Mouse (Mus musculus) layer of hippocampus, postnatal 10 days (tissue): ENCODE measurements around the gene Hpgd. TPM values are rescaled to one million over a fixed set of nuclear protein-coding genes. Genes with fewer than 3 reads are reported as not detected.
A peak's percentile ranks its signal among the peaks of the same experiment; 100 is the strongest.
"Not testable (repeated sequence)": the region's sequence is repeated elsewhere in the genome, so short reads cannot be mapped to it uniquely, and the experiment has no call there.

ENCODE experiments used
- DNase-seq, 2 experiments: peaks; one replicate each; pipeline ENCODE4 v3.0.0; 2021; ENCODE audit warnings: low spot score in 2 of 2
- long read RNA-seq: library from polyadenylated mRNA; stranded (forward); transcript quantifications from one replicate; pipeline ENCODE4 v2.0.0, GENCODE M21; 2023
- total RNA-seq, 2 experiments: library from RNA; stranded (reverse); gene quantifications; 2 replicates each; pipeline ENCODE4 v1.2.3; 2021

The Hpgd gene
- total RNA-seq = 1 to 10 TPM; 2.0 to 3.0 TPM
- long read RNA-seq, partial matches to known transcripts = 0 of 1 reads
- long read RNA-seq, other reads (novel, unspliced or antisense) = 0 of 1 reads

- DNase-seq = peak; percentile 13 to 39
Observed at GRCm38 (mm10) chr8:56294373-56294877, at the start of gene Hpgd. Gene Hpgd (plus strand): TSS chr8:56294585.

DNA sequence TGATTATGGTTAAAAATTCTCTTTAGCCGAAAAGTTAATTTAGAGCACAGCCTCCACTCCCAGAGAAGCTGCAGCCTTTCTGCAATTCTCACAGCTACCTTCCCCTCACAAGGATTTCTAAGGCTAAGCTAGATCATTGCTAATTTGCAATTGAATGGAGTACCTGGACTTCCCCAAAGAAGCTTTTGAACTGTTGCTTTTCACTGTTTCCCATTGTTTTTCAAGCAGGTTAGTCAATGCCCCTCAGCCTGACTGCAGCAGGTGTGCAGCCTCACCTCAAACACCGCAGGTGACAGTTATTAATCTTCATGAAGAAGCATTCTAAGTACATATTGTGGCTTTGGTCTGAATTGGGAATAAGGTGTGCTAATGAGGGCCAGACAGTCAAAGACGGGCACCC, 42.7 kb upstream of the Hpgd start:
- not testable (repeated sequence) for DNase-seq

- no peak for DNase-seq
Observed at GRCm38 (mm10) chr8:56252314-56252713, 42.1 kb upstream of the Hpgd start.

DNA sequence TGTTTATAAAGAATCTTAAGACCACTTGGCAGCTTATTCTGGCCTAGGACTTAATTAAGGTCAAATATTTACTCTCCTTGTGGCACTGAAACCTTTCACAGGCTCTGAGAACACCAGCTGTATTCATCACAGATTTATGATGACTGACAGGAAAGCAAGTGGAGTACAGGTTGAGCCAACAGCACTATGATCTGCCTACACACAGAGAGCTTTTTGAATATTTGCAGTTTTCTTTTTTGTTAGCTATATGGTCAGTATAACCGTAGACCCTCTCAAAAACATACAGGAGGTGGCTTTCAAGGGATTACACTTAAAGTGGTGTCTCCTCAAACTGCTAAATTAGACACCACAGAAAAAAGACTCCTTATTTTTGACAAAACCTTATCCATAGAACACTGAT, 33.2 kb upstream of the Hpgd start:
- DNase-seq = no peak

GRCm38 (mm10) chr8:56269687-56270663, 24.4 kb upstream of the Hpgd start:
- no peak for DNase-seq

- no peak for DNase-seq
Observed at GRCm38 (mm10) chr8:56272934-56273333, 21.5 kb upstream of the Hpgd start.

DNA sequence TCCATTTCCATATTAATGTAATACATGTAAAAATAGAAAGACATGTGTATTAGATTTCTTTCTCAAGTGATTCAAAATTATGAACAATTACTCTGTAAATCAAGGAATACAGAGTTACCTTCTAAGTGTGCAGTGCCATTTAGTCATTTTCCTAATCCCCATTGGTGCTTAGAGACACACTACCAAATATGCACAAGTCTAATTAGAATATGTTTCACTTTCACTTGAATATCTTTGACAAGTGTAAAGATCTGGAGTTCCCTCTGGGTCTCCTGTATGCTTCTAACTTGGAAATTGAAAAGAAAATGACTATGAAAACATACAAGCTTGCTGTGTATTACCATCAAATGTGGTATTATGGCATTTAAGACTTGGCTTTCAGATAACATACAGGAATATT, 19.1 kb upstream of the Hpgd start:
- no peak for DNase-seq

- DNase-seq = no peak
Observed at GRCm38 (mm10) chr8:56277810-56278528, 16.4 kb upstream of the Hpgd start.

- no peak for DNase-seq
Observed at GRCm38 (mm10) chr8:56278545-56279063, 15.8 kb upstream of the Hpgd start.

DNA sequence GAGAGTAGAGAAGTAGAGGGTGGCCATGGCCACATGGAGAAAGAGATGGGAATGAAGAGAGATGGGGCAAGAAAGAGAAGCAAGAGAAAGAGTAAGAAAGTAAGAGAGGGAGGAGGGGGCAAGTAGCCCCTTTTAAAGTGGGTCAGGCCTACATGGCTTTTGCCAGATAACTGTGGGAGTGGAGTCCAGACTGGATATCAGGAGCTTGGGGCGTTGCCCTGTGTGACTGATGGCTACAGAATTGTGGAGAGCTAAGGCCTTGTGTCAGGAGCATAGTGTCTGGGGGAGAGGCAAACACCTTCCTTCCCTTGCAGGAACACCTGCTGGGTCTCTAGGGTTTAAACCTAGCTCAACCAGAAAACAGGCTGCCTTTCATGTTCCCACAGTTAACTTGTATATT, 10.4 kb upstream of the Hpgd start:
- DNase-seq = no peak

- DNase-seq = no peak
Observed at GRCm38 (mm10) chr8:56284957-56285356, 9.4 kb upstream of the Hpgd start.

- no peak for DNase-seq
Observed at GRCm38 (mm10) chr8:56286717-56287116, 7.7 kb upstream of the Hpgd start.

- DNase-seq = no peak
Observed at GRCm38 (mm10) chr8:56287370-56288072, 6.9 kb upstream of the Hpgd start.

GRCm38 (mm10) chr8:56292318-56292717, 2.1 kb upstream of the Hpgd start:
- DNase-seq = no peak

DNA sequence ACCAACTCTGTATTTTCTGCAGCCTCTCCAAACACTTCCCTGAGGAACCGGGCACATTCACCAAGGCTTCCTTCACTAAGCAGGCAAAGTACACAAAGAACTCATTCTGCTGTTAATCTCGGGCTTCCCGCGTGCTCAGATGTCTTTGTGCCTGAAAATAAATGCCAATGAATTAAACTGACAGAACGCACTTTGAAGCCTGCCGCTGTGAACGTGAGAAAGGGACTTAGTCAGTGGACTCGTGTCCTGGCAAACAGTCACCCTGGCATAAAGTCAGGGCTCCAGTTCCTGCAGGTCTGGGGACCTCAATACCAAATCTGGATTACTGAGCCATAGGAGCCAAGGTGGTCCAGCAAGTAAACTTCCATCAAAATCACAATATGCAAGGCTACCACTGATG, 905 bp upstream of the Hpgd start:
- DNase-seq = peak; percentile 6 to 21

DNA sequence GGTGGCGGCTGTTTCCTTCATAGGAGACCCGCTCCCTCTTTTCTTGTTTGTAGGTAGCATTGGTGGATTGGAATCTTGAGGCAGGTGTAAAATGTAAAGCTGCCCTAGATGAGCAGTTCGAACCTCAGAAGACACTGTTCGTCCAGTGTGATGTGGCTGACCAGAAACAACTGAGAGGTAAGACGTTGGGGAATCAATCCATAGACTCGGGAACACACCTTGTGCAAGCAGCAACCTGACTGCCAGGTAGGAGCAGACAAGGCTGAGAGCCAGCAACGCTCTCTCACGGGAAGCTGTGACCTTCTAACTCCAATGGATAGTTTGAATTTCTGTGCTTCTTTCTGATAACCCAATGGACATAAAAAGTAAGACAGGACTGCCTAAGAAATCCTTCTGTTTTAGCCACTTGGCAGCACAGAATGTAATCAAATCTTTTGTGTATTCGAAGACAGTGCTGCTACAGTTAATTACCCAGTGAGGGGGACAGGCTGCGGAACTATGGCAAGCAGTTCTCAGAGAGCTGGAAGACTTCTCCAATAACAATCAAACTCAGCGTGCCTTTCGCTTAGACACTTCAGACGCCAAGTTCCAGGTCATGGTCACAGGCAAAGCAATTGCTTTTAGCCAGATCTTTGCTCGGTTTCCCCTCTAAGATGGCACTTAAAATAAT, 636 bp downstream of the Hpgd start:
- no peak for DNase-seq

GRCm38 (mm10) chr8:56299421-56299820, 5.0 kb downstream of the Hpgd start:
- DNase-seq = no peak

DNA sequence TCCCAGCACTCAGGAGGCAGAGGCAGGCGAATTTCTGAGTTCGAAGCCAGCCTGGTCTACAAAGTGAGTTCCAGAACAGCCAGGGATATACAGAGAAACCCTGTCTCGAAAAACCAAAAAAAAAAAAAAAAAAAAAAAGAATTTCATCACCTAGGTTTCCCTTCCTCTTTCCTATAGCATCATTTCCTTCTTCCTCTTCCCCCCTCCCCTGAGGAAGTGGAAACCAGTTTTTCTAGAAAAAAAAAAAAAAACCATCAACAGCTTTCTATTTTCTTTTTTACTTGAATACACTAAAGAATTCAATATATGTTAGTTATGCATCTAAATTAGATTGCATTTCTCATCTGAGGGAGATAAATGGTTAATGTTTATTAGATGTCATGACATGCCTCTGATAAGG, 6.9 kb downstream of the Hpgd start:
- not testable (repeated sequence) for DNase-seq

DNA sequence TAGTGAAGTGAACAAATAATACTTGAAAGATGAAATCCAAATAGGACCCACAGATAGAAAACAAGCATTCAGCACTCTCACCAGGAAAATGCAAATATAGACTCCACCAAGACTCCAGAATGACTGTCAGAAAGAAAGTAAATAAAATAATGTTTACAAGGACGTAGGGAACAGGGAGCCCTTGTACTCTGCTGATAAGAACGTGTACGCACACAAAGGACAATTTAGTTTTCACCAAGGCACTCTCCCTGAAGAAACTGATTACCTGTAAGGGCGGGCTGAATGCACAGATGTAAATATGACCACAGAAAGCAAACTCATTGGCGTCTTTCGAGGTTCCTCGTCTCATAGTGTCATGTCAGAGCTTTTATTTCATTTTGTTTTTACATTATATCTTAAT, 10.2 kb downstream of the Hpgd start:
- DNase-seq = no peak

- no peak for DNase-seq
Observed at GRCm38 (mm10) chr8:56313622-56314021, 19.2 kb downstream of the Hpgd start.
